Mouse (Mus musculus) olfactory bulb, adult 2 months (tissue): Measurements from ENCODE around the gene Ttc28.

Experiments used
- CTCF ChIP-seq: fragments of 200-500 bp; IDR thresholded peaks from 2 replicates; pipeline ENCODE4 v1.5.1; 2012; ENCODE audit warnings: low read depth, mild to moderate bottlenecking, low read length, moderate library complexity; ENCODE audit not compliant: insufficient read depth
- POLR2A ChIP-seq: fragments of 200-500 bp; IDR thresholded peaks from 2 replicates; pipeline ENCODE4 v1.6.1; 2012; ENCODE audit warnings: mild to moderate bottlenecking, low read depth, low read length, moderate library complexity; ENCODE audit not compliant: insufficient read depth

DNA sequence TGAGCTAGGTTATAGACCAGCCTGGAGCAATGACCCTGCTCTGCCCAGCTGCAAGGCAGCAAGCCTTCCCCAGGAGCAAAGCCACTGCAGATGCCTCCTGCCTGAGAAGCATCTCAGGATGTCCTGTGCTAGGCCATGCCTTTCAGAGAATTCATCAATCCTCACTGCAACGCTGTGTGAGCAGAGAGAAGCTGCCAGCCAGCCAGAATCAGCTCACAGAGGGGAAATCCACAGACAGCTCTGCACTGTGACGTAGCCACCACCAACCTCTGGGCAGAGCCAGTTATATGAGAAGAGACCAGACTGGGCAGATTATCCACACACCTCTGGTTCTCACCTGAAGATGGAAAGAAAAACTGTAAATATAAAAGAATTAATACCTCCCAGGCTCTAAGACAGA, 315.2 kb downstream of the Ttc28 start:
- TF ChIP-seq POLR2A (no peak), CTCF (no peak)
